Mouse (Mus musculus) CH12.LX (cell line): ENCODE results near the gene Nsd1.

Source experiments
- CHD2 ChIP-seq: IDR thresholded peaks from 2 replicates; pipeline ENCODE4 v1.6.1; 2011; ENCODE audit warnings: low read length, improper control_type of control experiment
- E2F4 ChIP-seq: IDR thresholded peaks from 2 replicates; pipeline ENCODE4 v1.6.1; 2011; ENCODE audit warnings: low read depth, low read length, improper control_type of control experiment; ENCODE audit not compliant: insufficient replicate concordance
- POLR2A ChIP-seq: IDR thresholded peaks from 2 replicates; pipeline ENCODE4 v1.6.1; 2011; ENCODE audit warnings: low read depth, mild to moderate bottlenecking, improper control_type of control experiment, low read length

GRCm38 (mm10) chr13:55318351-55318750 lies 108.8 kb downstream of the Nsd1 start:
- no peak for TF ChIP-seq POLR2A
- TF ChIP-seq E2F4 = no peak
- no peak for TF ChIP-seq CHD2
